Mouse (Mus musculus): ENCODE data around the gene Zbtb7a.

DNA sequence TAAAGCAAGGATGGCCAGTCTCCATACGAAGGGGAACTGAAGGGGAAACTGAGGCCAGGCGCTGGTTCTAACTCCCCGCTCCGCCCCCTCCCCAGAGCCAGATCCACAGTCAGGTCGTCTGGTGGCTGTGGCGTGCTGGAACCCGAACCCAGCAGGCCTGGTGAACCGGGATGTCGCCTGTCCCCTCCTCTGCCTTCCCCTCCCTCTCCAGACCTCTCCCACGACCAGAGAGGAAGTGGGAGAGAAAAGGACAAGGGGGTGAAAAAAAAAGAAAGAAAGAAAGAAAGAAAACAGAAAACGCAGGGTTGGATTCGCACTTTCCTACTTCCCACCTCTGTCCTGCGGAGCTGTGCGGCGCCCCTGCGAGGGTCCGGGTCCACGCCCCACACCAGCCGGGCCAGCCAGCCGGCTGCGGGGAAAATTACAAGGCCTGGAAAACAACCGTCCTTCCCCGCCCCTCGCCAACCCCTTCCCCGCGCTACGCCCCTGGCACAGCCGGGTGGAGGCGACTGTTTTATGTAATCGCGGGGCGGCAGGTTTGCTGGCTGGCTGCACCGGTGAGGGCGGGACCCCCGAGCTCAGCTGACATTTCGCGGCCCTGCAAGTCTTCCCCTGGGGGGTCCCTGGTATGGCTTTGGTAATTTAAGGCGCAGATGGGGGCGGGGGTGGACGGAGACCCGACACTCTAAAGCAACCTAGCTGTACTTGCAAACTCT lies at the start of gene Zbtb7a:
- TF ChIP-seq GATA1 (IDR thresholded peaks at IDR 0.05; ENCODE audit: borderline replicate concordance, low read length) (no peak), FLI1 (IDR thresholded peaks at IDR 0.05; ENCODE audit: low read length) (no peak)

Data from megakaryocyte, embryonic 14.5 days (primary cell).